ENCODE assay signal across 9 mouse cellular contexts in genomic region chr9:108082549-108082948, GRCm38 (mm10). TPM values are rescaled to one million over a fixed set of nuclear protein-coding genes. Genes with fewer than 3 reads are reported as not detected.
DNase-seq lines count a peak whose midpoint lies in the region; ATAC-seq and TF ChIP-seq lines count a peak whose summit lies in the region.
"Had no signal": no experiment of that assay in that cellular context is flagged by ENCODE, and none has a peak within 500 bp of the region (broad histone marks: within the 10 kb centered on the region; RNA-seq: fewer than 3 reads in every experiment).

No protein-coding gene starts in this region.

- ATAC-seq in limb, embryonic 13.5 days (ENCODE audit: low FRiP score, low read depth): no peak
- ATAC-seq in stomach, postnatal 0 days (ENCODE audit: low FRiP score, low TSS enrichment): no peak

- H3K4me3 ChIP-seq in thymus, adult 2 months (ENCODE audit: control insufficient read depth, insufficient read depth, low read length): peak overlapping the region; percentile 7; the same call in 1 of the 2 replicates
- H3K4me3 ChIP-seq in limb, embryonic 13.5 days: peak overlapping the region; percentile 27
- no peak overlapping the region for H3K4me3 ChIP-seq in stomach, postnatal 0 days (ENCODE audit: low read depth, low read length)

- no peak for TF ChIP-seq EP300 in stomach, postnatal 0 days (optimal IDR thresholded peaks at IDR 0.05)

- no peaks in the 10 kb centered on the region for H3K9me3 ChIP-seq in limb, embryonic 13.5 days
- no peaks in the 10 kb centered on the region for H3K9me3 ChIP-seq in stomach, postnatal 0 days (ENCODE audit: control insufficient read depth, low read length)

- peaks cover 29% of the 10 kb centered on the region for H3K4me1 ChIP-seq in thymus, adult 2 months (replicated peaks; ENCODE audit: control insufficient read depth, insufficient read depth, low read length)
- peaks cover 23% of the 10 kb centered on the region for H3K4me1 ChIP-seq in limb, embryonic 13.5 days
- H3K4me1 ChIP-seq in stomach, postnatal 0 days (replicated peaks; ENCODE audit: control insufficient read depth, insufficient read depth): no peaks in the 10 kb centered on the region; the same call in 1 of the 2 replicates

- no peak for TF ChIP-seq POLR2A in thymus, adult 2 months (IDR thresholded peaks at IDR 0.05; ENCODE audit: control insufficient read depth, extremely low read depth, insufficient read depth, low read length, poor library complexity)

- H3K9ac ChIP-seq in limb, embryonic 13.5 days: peak overlapping the region; percentile 51
- H3K9ac ChIP-seq in stomach, postnatal 0 days (ENCODE audit: low read length): peak overlapping the region; percentile 13; the same call in 1 of the 2 replicates

- peaks cover 21% of the 10 kb centered on the region for H3K36me3 ChIP-seq in thymus, adult 2 months (ENCODE audit: control insufficient read depth, insufficient read depth, low read length)
- H3K36me3 ChIP-seq in limb, embryonic 13.5 days: peaks cover 39% of the 10 kb centered on the region
- H3K36me3 ChIP-seq in stomach, postnatal 0 days (ENCODE audit: control insufficient read depth, insufficient read depth, low read length): peaks cover 16% of the 10 kb centered on the region

- peak; percentile 59 to 62 for DNase-seq in cerebellum, postnatal 10 days
- DNase-seq in cerebellum, adult 9-10 months: no peak
- no peak for DNase-seq in thymus, adult 2 months
- DNase-seq in thymus, postnatal 36 days: no peak
- peak; percentile 48 for DNase-seq in stomach, postnatal 0 days (ENCODE audit: low spot score)
- DNase-seq in urinary bladder, postnatal 36 days (ENCODE audit: low spot score in 2 of 2): no peak
- no peak for DNase-seq in layer of hippocampus, adult 9-11 months
- DNase-seq: lung, postnatal 14 days had no signal

- no peaks in the 10 kb centered on the region for H3K27me3 ChIP-seq in thymus, adult 2 months (ENCODE audit: control insufficient read depth, insufficient read depth, low read length)
- H3K27me3 ChIP-seq in limb, embryonic 13.5 days: peaks cover 51% of the 10 kb centered on the region
- H3K27me3 ChIP-seq in stomach, postnatal 0 days (ENCODE audit: control insufficient read depth, insufficient read depth, low read length): no peaks in the 10 kb centered on the region

- peak overlapping the region; percentile 51 for H3K4me2 ChIP-seq in limb, embryonic 13.5 days (replicated peaks)
- peak overlapping the region; percentile 8; the same call in 1 of the 2 replicates for H3K4me2 ChIP-seq in stomach, postnatal 0 days (replicated peaks; ENCODE audit: low read depth)

- H3K27ac ChIP-seq in thymus, adult 2 months (ENCODE audit: control insufficient read depth, insufficient read depth, low read length): no peak overlapping the region
- H3K27ac ChIP-seq in limb, embryonic 13.5 days: no peak overlapping the region
- H3K27ac ChIP-seq in stomach, postnatal 0 days (replicated peaks): no peak overlapping the region

- WGBS in thymus, adult 2 months: 27% methylated on average over 19 of the region's 19 CpGs
- 8% methylated on average over 19 of the region's 19 CpGs for WGBS in limb, embryonic 13.5 days
- 9% methylated on average over 19 of the region's 19 CpGs for WGBS in stomach, postnatal 0 days

- no peak for TF ChIP-seq CTCF in thymus, adult 2 months (IDR thresholded peaks at IDR 0.05; ENCODE audit: borderline replicate concordance, control insufficient read depth, extremely low read depth, insufficient read depth, low read length, poor library complexity)
- no peak for TF ChIP-seq CTCF in stomach, postnatal 0 days (IDR thresholded peaks at IDR 0.05; ENCODE audit: low read depth)

RNA-seq across cellular contexts. Expression of gene Rnf123, which starts 0.6 kb away (rescaled TPM):
- polyA plus RNA-seq in thymus, adult 2 months (2012; rRNA removed): 221 and 246 TPM in 2 replicates
- 31.2 and 35.2 TPM in 2 replicates for polyA plus RNA-seq in limb, embryonic 13.5 days (2015; fragmentation: Nextera tagmentation; extraction: Ambion mirVana)
- 13.8 and 15.7 TPM in 2 replicates for polyA plus RNA-seq in stomach, postnatal 0 days (2015; fragmentation: Nextera tagmentation; extraction: Ambion mirVana)

RNA-seq across cellular contexts. Expression of gene Mst1, which starts 2.3 kb away (rescaled TPM):
- 3.3 and 3.5 TPM in 2 replicates for polyA plus RNA-seq in thymus, adult 2 months (2012; rRNA removed)
- 0.20 and 0.51 TPM in 2 replicates for polyA plus RNA-seq in limb, embryonic 13.5 days (2015; fragmentation: Nextera tagmentation; extraction: Ambion mirVana)
- polyA plus RNA-seq in stomach, postnatal 0 days (2015; fragmentation: Nextera tagmentation; extraction: Ambion mirVana): 4.4 and 4.8 TPM in 2 replicates

RNA-seq across cellular contexts. Expression of gene Apeh, which starts 11.9 kb away (rescaled TPM):
- polyA plus RNA-seq in thymus, adult 2 months (2012; rRNA removed): 131 and 163 TPM in 2 replicates
- polyA plus RNA-seq in limb, embryonic 13.5 days (2015; fragmentation: Nextera tagmentation; extraction: Ambion mirVana): 42.5 and 47.3 TPM in 2 replicates
- polyA plus RNA-seq in stomach, postnatal 0 days (2015; fragmentation: Nextera tagmentation; extraction: Ambion mirVana): 35.4 and 38.4 TPM in 2 replicates

RNA-seq across cellular contexts. Expression of gene Amigo3, which starts 29.6 kb away (rescaled TPM):
- 4.5 and 4.8 TPM in 2 replicates for polyA plus RNA-seq in thymus, adult 2 months (2012; rRNA removed)
- polyA plus RNA-seq in limb, embryonic 13.5 days (2015; fragmentation: Nextera tagmentation; extraction: Ambion mirVana): 3.1 and 4.4 TPM in 2 replicates
- polyA plus RNA-seq in stomach, postnatal 0 days (2015; fragmentation: Nextera tagmentation; extraction: Ambion mirVana): 2.8 and 2.9 TPM in 2 replicates

RNA-seq across cellular contexts. Expression of gene Gmppb, which starts 33.5 kb away (rescaled TPM):
- 18.0 and 20.9 TPM in 2 replicates for polyA plus RNA-seq in thymus, adult 2 months (2012; rRNA removed)
- 34.1 and 36.2 TPM in 2 replicates for polyA plus RNA-seq in limb, embryonic 13.5 days (2015; fragmentation: Nextera tagmentation; extraction: Ambion mirVana)
- polyA plus RNA-seq in stomach, postnatal 0 days (2015; fragmentation: Nextera tagmentation; extraction: Ambion mirVana): 48.5 and 49.5 TPM in 2 replicates

Comparison
In these comparisons a context has a peak if more than half of its experiments do, and no peak if none do; other contexts are left out.
1. DNase-seq: peak in cerebellum, postnatal 10 days (2 of 2) and stomach, postnatal 0 days (single experiment); none in cerebellum, adult 9-10 months (single experiment), thymus, adult 2 months (single experiment), thymus, postnatal 36 days (0 of 2), urinary bladder, postnatal 36 days (0 of 2) and layer of hippocampus, adult 9-11 months (single experiment).